Mouse (Mus musculus) heart, embryonic 13.5 days (tissue): ENCODE results near the gene Hoxb3. TPM values are rescaled to one million over a fixed set of nuclear protein-coding genes. Genes with fewer than 3 reads are reported as not detected.

Source experiments
- ATAC-seq: fragments of 200-750 bp; cut with Nextera tagmentation; 2 replicates; pipeline ENCODE4 v1.8.0; 2017; ENCODE audit warnings: moderate TSS enrichment; ENCODE audit not compliant: insufficient number of reproducible peaks, low FRiP score, low TSS enrichment; ENCODE audit errors: extremely low read depth
- H3K27ac ChIP-seq: fragments of 300-500 bp; sonication (generic); replicated peaks from 2 replicates; pipeline ENCODE4 v1.5.1; 2015; ENCODE audit warnings: moderate library complexity, mild to moderate bottlenecking, inconsistent platforms
- H3K27me3 ChIP-seq: fragments of 300-500 bp; sonication (generic); replicated peaks from 2 replicates; pipeline ENCODE4 v1.6.1; 2015; ENCODE audit warnings: mild to moderate bottlenecking, inconsistent platforms
- H3K36me3 ChIP-seq: fragments of 300-500 bp; sonication (generic); 2 replicates; pipeline ENCODE4 v1.6.1; 2015; ENCODE audit warnings: mild to moderate bottlenecking, inconsistent platforms
- H3K4me1 ChIP-seq: fragments of 300-500 bp; sonication (generic); 2 replicates; pipeline ENCODE4 v1.6.1; 2015; ENCODE audit warnings: inconsistent platforms
- H3K4me2 ChIP-seq: fragments of 300-500 bp; sonication (generic); 2 replicates; pipeline ENCODE4 v1.6.1; 2015; ENCODE audit warnings: inconsistent platforms, mild to moderate bottlenecking, moderate library complexity
- H3K4me3 ChIP-seq: fragments of 300-500 bp; sonication (generic); 2 replicates; pipeline ENCODE4 v1.5.1; 2015; ENCODE audit warnings: moderate library complexity, mild to moderate bottlenecking, inconsistent platforms
- H3K9ac ChIP-seq: fragments of 300-500 bp; sonication (generic); 2 replicates; pipeline ENCODE4 v1.6.1; 2015; ENCODE audit warnings: inconsistent platforms, mild to moderate bottlenecking, moderate library complexity
- H3K9me3 ChIP-seq: fragments of 300-500 bp; sonication (generic); 2 replicates; pipeline ENCODE4 v1.6.1; 2016; ENCODE audit warnings: inconsistent platforms
- WGBS: fragments of 180-500 bp; shearing (Covaris S2); methylation state at CpG from one replicate; pipeline ENCODE4 v1.1.7; 2015; ENCODE audit warnings: mixed read lengths; 5-methylcytosine and 5-hydroxymethylcytosine counted together
- polyA plus RNA-seq: library from polyadenylated mRNA; unstranded; fragments of >200 nt; fragmentation: Nextera tagmentation; extraction: Ambion mirVana; gene quantifications from 2 replicates; pipeline ENCODE4 v1.2.1, GENCODE M21; 2015

Hoxb3 gene
- polyA plus RNA-seq, 1 experiment from 2014 or later, result 1.1 TPM

GRCm38 (mm10) chr11:96290705-96291355 lies 32.3 kb upstream of the Hoxb3 start:
- no peak overlapping the region for H3K9ac ChIP-seq
- H3K36me3 ChIP-seq, result no peaks in the 10 kb centered on the region
- H3K4me3 ChIP-seq, result no peak overlapping the region
- H3K27me3 ChIP-seq, result peaks cover 98% of the 10 kb centered on the region
- H3K9me3 ChIP-seq, result no peaks in the 10 kb centered on the region
- 7% methylated on average over 17 of the region's 17 CpGs for WGBS
- ATAC-seq, result no peak
- no peak overlapping the region for H3K27ac ChIP-seq
- no peak overlapping the region for H3K4me2 ChIP-seq
- H3K4me1 ChIP-seq, result peaks cover 15% of the 10 kb centered on the region

- peaks cover 11% of the 10 kb centered on the region for H3K4me1 ChIP-seq
- H3K27me3 ChIP-seq, result peaks cover 98% of the 10 kb centered on the region
- H3K4me3 ChIP-seq, result peak within 1 kb of the TSS; percentile 0; the same call in 1 of the 2 replicates
- WGBS, result 1% methylated on average over 22 of the region's 22 CpGs
- no peak within 1 kb of the TSS for H3K4me2 ChIP-seq
- no peak within 1 kb of the TSS for H3K27ac ChIP-seq
- H3K9me3 ChIP-seq, result no peaks in the 10 kb centered on the region
- no peak for ATAC-seq
- no peaks in the 10 kb centered on the region for H3K36me3 ChIP-seq
- no peak within 1 kb of the TSS for H3K9ac ChIP-seq
Observed at GRCm38 (mm10) chr11:96291681-96292564, 31.2 kb upstream of the Hoxb3 start, which contains the start of gene Hoxb6. Hoxb6 (plus strand) TSS chr11:96292476.

GRCm38 (mm10) chr11:96292565-96293301 lies 30.4 kb upstream of the Hoxb3 start:
- H3K36me3 ChIP-seq, result no peaks in the 10 kb centered on the region
- H3K27ac ChIP-seq, result no peak overlapping the region
- H3K9ac ChIP-seq, result no peak overlapping the region
- H3K27me3 ChIP-seq, result peaks cover 98% of the 10 kb centered on the region
- 3% methylated on average over 12 of the region's 12 CpGs for WGBS
- no peaks in the 10 kb centered on the region for H3K9me3 ChIP-seq
- peak overlapping the region; percentile 0; the same call in 1 of the 2 replicates for H3K4me3 ChIP-seq
- 0 out of 2 replicates have a peak, but pooled peaks cover 7% of the 10 kb centered on the region for H3K4me1 ChIP-seq
- no peak for ATAC-seq
- no peak overlapping the region for H3K4me2 ChIP-seq

- no peak for ATAC-seq
- Histone ChIP-seq H3K4me1 (0 out of 2 replicates have a peak, but pooled peaks cover 7% of the 10 kb centered on the region), H3K4me2 (no peak overlapping the region), H3K9ac (no peak overlapping the region), H3K9me3 (no peaks in the 10 kb centered on the region), H3K27ac (no peak overlapping the region), H3K36me3 (no peaks in the 10 kb centered on the region), H3K27me3 (peaks cover 98% of the 10 kb centered on the region), H3K4me3 (peak overlapping the region; percentile 0; the same call in 1 of the 2 replicates)
- WGBS, result 1% methylated on average over 22 of the region's 22 CpGs
Observed at GRCm38 (mm10) chr11:96293302-96293921, 29.7 kb upstream of the Hoxb3 start.

- H3K4me3 ChIP-seq, result peak overlapping the region; percentile 14
- under 1% methylated on average over 32 of the region's 32 CpGs for WGBS
Observed at GRCm38 (mm10) chr11:96294245-96295091, 28.7 kb upstream of the Hoxb3 start.

GRCm38 (mm10) chr11:96295092-96295835 lies 27.9 kb upstream of the Hoxb3 start:
- Histone ChIP-seq H3K4me2 (no peak overlapping the region), H3K9ac (no peak overlapping the region), H3K27me3 (peaks cover 98% of the 10 kb centered on the region), H3K27ac (no peak overlapping the region), H3K9me3 (no peaks in the 10 kb centered on the region), H3K4me3 (peak overlapping the region; percentile 14), H3K36me3 (no peaks in the 10 kb centered on the region), H3K4me1 (peaks cover 14% of the 10 kb centered on the region)
- ATAC-seq, result no peak
- 1% methylated on average over 30 of the region's 30 CpGs for WGBS

More at GRCm38 (mm10) chr11:96294245-96295091, 28.7 kb upstream of the Hoxb3 start:
- H3K27me3 ChIP-seq, result peaks cover 98% of the 10 kb centered on the region
- no peak overlapping the region for H3K4me2 ChIP-seq
- H3K36me3 ChIP-seq, result no peaks in the 10 kb centered on the region
- no peaks in the 10 kb centered on the region for H3K9me3 ChIP-seq
- H3K9ac ChIP-seq, result no peak overlapping the region
- H3K27ac ChIP-seq, result no peak overlapping the region
- no peak for ATAC-seq
- H3K4me1 ChIP-seq, result peaks cover 14% of the 10 kb centered on the region

GRCm38 (mm10) chr11:96296997-96297396 lies 26.1 kb upstream of the Hoxb3 start:
- no peaks in the 10 kb centered on the region for H3K36me3 ChIP-seq
- ATAC-seq, result no peak
- H3K4me1 ChIP-seq, result peaks cover 14% of the 10 kb centered on the region
- H3K9me3 ChIP-seq, result no peaks in the 10 kb centered on the region
- H3K27me3 ChIP-seq, result peaks cover 100% of the 10 kb centered on the region
- H3K9ac ChIP-seq, result no peak overlapping the region
- H3K27ac ChIP-seq, result no peak overlapping the region
- no peak overlapping the region for H3K4me2 ChIP-seq
- WGBS, result 5% methylated on average over 2 of the region's 2 CpGs
- H3K4me3 ChIP-seq, result no peak overlapping the region

GRCm38 (mm10) chr11:96297428-96297827 lies 25.7 kb upstream of the Hoxb3 start:
- Histone ChIP-seq H3K9me3 (no peaks in the 10 kb centered on the region), H3K27ac (no peak overlapping the region), H3K36me3 (no peaks in the 10 kb centered on the region), H3K4me3 (no peak overlapping the region), H3K27me3 (peaks cover 100% of the 10 kb centered on the region), H3K4me2 (no peak overlapping the region), H3K4me1 (peaks cover 14% of the 10 kb centered on the region), H3K9ac (no peak overlapping the region)
- no peak for ATAC-seq
- WGBS, result 4% methylated on average over 3 of the region's 3 CpGs

- Histone ChIP-seq H3K9ac (no peak overlapping the region), H3K4me3 (no peak overlapping the region), H3K4me1 (peaks cover 14% of the 10 kb centered on the region), H3K4me2 (peak overlapping the region; percentile 12; the same call in 1 of the 2 replicates), H3K36me3 (no peaks in the 10 kb centered on the region), H3K27me3 (peaks cover 100% of the 10 kb centered on the region), H3K9me3 (no peaks in the 10 kb centered on the region), H3K27ac (no peak overlapping the region)
- WGBS, result 5% methylated on average over 11 of the region's 11 CpGs
- ATAC-seq, result no peak
Observed at GRCm38 (mm10) chr11:96297968-96298635, 25.0 kb upstream of the Hoxb3 start.
